Mouse (Mus musculus) CH12F3 (cell line): ENCODE measurements around the gene Ddr1.

ENCODE experiments used
- in situ Hi-C: fragments of 300-500 bp; cut with MboI; formaldehyde crosslinking; loops from 2 replicates; pipeline ENCODE4 v1.14.3; 2020; ENCODE audit warnings: low sequenced_read_pairs

Gene Ddr1

DNA sequence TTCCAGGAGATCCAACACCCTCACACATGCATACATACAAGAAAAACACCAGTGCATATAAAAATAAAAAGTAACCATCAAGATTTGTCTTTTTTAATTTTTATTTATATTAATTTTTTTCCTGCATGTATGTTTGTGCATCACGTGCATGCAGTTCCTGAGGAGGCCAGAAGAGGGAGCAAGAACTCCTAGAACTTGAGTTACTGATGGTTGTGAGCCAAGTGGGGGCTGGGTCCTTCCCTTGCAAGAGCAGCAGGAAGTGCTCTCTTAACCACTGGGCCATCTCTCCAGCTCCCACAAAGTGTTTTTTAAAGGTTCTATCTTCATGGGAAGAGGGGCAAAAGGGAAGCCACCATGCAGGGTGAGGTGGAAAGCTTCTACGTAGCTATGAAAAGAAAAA is 9.1 kb downstream of the Ddr1 start:
- in situ Hi-C loops, result no loop called here

DNA sequence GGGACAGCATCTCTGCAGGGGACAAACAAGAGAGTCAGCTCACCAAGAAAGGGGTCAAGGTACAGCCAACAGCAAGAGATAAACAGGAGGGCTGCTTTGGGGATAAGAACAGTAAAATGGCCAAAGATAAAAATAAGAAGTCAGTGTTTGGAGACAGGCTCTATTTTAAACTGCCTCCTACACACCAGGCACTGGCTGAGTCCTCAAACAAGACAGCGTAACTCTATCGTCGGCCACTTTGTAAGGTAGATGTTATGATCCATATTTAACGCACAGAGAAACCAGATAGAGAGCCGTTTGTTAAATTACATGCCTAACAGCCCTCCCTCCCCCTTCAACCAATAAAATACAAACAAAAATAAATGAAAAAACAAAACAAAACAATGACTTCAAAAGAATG is 10.5 kb downstream of the Ddr1 start:
- in situ Hi-C loops, result no loop called here

GRCm38 (mm10) chr17:35692368-35692767 is 12.1 kb downstream of the Ddr1 start:
- in situ Hi-C loops, result no loop called here

GRCm38 (mm10) chr17:35691811-35692210 is 12.6 kb downstream of the Ddr1 start:
- in situ Hi-C loops, result no loop called here

- in situ Hi-C loops, result no loop called here
Measured at GRCm38 (mm10) chr17:35689936-35690645, 14.3 kb downstream of the Ddr1 start.

GRCm38 (mm10) chr17:35688347-35689175 is 15.9 kb downstream of the Ddr1 start:
- in situ Hi-C loops, result no loop called here

GRCm38 (mm10) chr17:35685061-35685460 is 19.4 kb downstream of the Ddr1 start:
- in situ Hi-C loops, result no loop called here

GRCm38 (mm10) chr17:35681986-35682385 is 22.4 kb downstream of the Ddr1 start:
- in situ Hi-C loops, result no loop called here

DNA sequence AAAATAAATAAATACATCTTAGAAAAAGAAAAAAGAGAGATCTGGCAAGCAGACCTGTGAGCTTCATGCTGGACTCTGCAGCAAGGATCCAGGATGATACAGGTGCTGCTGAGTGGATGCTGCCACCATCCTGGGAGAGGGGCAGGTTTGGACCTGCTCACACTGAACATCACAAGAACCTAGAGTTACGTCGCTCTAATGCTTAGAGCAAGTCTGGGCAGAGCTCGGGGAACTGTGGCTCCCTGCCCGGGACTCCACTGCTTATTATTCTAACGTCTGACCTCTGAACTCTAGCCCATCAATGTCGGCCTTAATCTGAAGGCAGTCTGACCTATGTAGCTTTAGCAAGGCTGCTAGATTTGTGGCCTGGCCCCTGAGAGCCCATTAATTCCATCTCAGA is 23.8 kb downstream of the Ddr1 start:
- in situ Hi-C loops, result no loop called here

DNA sequence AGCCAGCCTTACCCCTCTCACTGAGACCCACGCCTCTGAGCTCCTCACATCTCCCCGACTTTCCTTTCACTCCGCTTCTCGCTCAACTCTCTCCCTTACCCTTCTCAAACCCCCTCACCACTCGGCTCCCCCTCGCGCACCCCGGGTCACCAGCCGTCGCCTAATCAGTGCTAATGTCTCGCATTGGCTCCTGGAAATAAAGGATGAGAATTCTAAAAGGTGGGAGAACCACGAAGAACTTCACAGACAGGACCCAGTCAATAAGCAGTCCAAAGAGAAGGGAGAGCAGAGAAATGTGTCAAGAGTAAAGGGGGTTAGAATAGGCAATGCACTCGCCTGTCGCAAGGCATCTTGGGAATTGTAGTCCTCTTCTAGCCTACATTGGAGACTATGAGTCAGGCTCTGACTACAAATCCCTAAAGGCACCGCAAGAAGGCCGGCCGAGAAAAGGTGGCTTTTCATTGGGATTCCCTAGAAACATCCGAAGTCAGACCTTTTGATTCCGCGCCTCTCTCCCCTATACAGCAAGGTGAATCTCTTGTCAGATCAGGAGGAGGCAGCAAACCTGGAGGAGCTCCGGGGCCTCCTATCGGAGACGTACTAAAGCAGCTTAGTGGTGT is 30.9 kb downstream of the Ddr1 start, which contains the start of gene Gtf2h4:
Gene Gtf2h4, minus strand, starts transcription at position 324 of the 620 bp plus-strand sequence.
- in situ Hi-C loops, result no loop called here

GRCm38 (mm10) chr17:35672527-35672926 is 31.9 kb downstream of the Ddr1 start:
- in situ Hi-C loops, result no loop called here

DNA sequence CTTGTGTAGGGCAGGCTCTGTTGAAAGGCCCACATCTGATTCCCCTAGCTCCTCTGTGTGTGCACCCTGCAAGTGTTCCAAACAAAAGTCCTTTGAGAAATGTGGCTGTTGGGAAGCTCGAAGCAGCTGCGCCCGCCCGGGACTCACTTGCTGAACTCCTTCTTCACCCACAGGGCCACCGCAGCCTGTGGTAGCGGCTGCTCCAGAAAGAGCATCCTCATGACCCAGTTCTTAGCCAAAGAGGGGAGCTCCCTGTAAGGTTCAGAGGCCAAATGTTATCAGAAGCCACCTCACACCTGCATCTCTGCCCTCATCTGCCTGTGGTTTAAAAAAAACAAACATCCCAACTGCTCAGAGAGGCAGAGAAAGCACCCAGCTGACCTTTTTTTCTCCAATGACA is 32.6 kb downstream of the Ddr1 start:
- in situ Hi-C loops, result no loop called here

DNA sequence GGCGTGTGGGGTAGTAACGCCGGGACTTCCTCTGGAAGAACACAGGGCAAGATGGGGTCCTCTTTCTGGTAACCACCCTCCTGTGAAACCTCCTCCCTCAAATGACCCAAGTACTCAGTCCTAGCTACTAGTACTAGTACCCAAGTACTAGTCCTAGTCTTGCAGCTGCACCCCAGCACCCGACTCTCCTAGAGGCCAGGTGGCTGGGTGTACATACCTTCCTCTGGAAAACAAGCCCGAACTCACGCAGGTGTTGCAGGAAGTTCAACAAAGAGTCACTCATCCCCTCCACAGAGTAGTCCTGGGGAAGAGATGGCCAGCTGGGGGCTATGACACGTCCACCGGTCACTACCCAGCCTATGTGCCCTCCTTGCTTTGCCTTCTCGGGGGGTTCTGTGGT is 34.7 kb downstream of the Ddr1 start:
- in situ Hi-C loops, result no loop called here

GRCm38 (mm10) chr17:35667334-35668065 is 36.9 kb downstream of the Ddr1 start, which contains the start of gene Vars2:
Gene Vars2, minus strand, starts transcription at chr17:35667592.
- in situ Hi-C loops, result no loop called here

GRCm38 (mm10) chr17:35666851-35667256 is 37.6 kb downstream of the Ddr1 start:
- in situ Hi-C loops, result no loop called here

DNA sequence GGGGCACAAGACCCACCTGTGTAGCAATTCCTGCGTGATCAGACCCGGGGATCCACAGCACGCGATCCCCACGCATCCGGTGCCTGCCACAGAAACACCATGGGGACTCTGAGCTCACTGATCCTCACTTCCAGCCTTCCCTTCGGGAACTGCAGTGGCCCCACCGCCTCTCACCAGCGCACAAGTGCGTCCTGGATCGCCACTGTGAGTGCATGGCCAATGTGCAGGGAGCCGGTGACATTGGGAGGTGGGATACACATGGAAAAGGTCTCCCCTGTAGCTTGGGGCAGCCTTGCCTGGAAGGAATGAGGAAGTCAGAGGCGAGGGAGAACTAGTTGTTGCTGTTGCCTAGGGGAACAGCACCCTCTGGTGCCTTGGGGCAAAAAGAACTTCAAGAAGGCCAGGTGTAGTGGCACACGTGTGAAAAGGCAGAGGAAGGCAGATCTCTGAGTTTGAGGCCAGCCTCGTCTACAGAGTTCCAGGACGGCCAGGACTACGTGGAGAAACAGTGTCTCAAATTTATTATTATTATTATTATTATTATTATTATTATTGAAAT is 38.4 kb downstream of the Ddr1 start:
- in situ Hi-C loops, result no loop called here

DNA sequence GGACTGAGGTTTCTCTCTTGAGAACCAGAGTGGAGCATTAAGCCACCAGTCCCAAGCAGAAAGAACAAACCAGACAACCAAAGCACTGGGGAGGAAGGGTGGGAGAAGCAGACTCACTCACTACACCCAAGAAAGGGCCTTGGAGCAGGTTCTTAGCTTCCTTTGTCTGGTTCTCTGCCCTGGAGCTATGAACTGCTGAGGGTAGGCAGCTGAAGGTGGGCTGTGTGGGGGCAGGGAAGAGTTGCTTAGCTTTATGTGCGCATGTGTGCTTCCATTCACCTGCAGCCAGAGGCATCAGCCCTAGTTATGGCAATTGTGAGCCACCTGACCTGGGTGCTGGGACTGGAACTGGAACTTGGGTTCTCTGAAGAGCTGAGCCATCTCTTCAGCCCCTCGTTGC is 51.3 kb downstream of the Ddr1 start:
- in situ Hi-C loops, result no loop called here

GRCm38 (mm10) chr17:35649429-35649828 is 55.0 kb downstream of the Ddr1 start:
- in situ Hi-C loops, result no loop called here

DNA sequence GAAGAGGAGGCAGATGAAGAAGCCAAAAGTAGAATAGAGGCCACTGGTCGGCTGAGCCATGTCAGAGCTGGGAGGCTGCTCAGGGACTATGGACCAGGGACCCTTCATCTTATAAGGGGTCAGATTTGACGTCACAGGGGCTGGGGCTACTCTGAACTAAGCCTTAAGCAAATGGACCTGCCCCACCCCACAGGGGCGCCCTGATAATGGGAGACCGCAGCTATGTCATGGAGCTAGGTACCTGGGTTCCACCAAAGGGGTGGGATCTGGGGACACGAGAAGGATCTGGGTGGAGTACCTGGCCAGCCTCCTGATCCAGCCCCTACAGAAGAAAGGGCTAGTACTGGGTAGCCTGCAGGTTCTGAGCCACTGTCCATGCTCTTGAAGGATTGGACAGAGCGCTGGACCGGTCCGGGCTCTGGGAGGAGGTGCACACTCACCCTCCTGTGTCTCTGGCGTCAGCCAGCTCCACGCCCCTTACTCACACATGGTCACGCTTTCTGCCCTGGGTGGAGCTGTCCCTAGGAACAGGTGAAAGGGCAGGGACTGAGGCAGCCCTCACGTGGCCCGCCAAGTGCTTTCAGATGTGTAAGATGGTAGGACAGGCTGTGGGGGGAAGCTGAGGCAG is 60.7 kb downstream of the Ddr1 start, which contains the start of gene Mucl3:
Gene Mucl3, minus strand, starts transcription at position 87 of the 628 bp plus-strand sequence.
- in situ Hi-C loops, result no loop called here

- in situ Hi-C loops, result no loop called here
Measured at GRCm38 (mm10) chr17:35639352-35639751, 65.1 kb downstream of the Ddr1 start.
